Mouse (Mus musculus): Measurements from ENCODE around the gene Erc2. TPM values are rescaled to one million over a fixed set of nuclear protein-coding genes. Genes with fewer than 3 reads are reported as not detected.

Erc2 gene
- total and polyA plus RNA-seq, 3 experiments: not detected

DNA sequence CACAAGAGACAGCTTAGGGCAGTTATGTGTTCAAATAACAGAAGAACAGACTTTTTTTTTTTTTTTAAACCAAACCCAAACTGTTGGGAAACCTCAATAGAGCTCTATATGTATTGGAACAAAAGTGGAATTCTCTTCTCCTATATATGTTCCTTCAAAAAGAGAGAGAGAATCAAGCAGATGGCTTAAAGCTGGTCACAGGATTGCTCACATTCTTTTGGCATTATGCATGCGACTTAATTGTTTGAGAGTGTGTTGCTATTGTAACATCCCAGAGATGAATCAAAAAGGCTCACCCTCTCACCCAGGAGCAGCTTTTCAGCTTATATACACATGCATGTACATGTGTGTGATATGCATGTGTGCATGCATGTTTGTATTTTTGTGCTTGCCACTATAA is 903.3 kb downstream of the Erc2 start:
- no peak overlapping the region for H3K27ac ChIP-seq (ENCODE audit: insufficient read depth, low read depth)
- dilution Hi-C loops (cut with MboI; ENCODE audit: extremely low pct_ligation_motif_present, extremely low pct_unique_long_range_greater_than_20kb, low sequenced_read_pairs): no loop called here
- no peak overlapping the region for H3K9ac ChIP-seq (ENCODE audit: insufficient read depth, low read depth)
- H3K36me3 ChIP-seq (replicated peaks in 1 of 2; ENCODE audit: control insufficient read depth in 1 of 2, insufficient read depth in 1 of 2, low read length in 1 of 2): no peaks in the 10 kb centered on the region
- H3K27me3 ChIP-seq (replicated peaks): no peaks in the 10 kb centered on the region
- no peak overlapping the region for H3K4me3 ChIP-seq (replicated peaks in 1 of 3; ENCODE audit: low read depth in 2 of 3, low read length in 2 of 3, poor library complexity in 1 of 3)
- no peaks in the 10 kb centered on the region for H3K4me1 ChIP-seq (ENCODE audit: control insufficient read depth in 1 of 2, insufficient read depth in 2 of 2)
- H3K4me2 ChIP-seq (ENCODE audit: insufficient read depth, low read depth, poor library complexity, severe bottlenecking): no peak overlapping the region
- TF ChIP-seq ZMIZ1 (IDR thresholded peaks at IDR 0.05; ENCODE audit: low read depth, low read length): no peak
- TF ChIP-seq MAX (IDR thresholded peaks at IDR 0.05; ENCODE audit: low read length): no peak
- TF ChIP-seq KAT2A (IDR thresholded peaks at IDR 0.05; ENCODE audit: insufficient replicate concordance, low read length): no peak
- no peak for TF ChIP-seq ZNF384 (IDR thresholded peaks at IDR 0.05; ENCODE audit: low read depth, low read length)
- TF ChIP-seq SMC3 (IDR thresholded peaks at IDR 0.05; ENCODE audit: low read depth, low read length): no peak
- TF ChIP-seq SIN3A (IDR thresholded peaks at IDR 0.05; ENCODE audit: low read length): no peak
- no peak for TF ChIP-seq JUN (IDR thresholded peaks at IDR 0.05; ENCODE audit: insufficient read depth, low read depth, low read length)
- no peak for TF ChIP-seq CHD2 (IDR thresholded peaks at IDR 0.05; ENCODE audit: low read length)
- no peak for TF ChIP-seq PAX5 (IDR thresholded peaks at IDR 0.05; ENCODE audit: low read length)
- TF ChIP-seq POLR2A (IDR thresholded peaks at IDR 0.05; ENCODE audit: low read depth, low read length): no peak
- no peak for TF ChIP-seq USF1 (IDR thresholded peaks at IDR 0.05; ENCODE audit: low read depth, low read length)
- TF ChIP-seq NELFE (IDR thresholded peaks at IDR 0.05; ENCODE audit: low read depth, low read length): no peak
- no peak for TF ChIP-seq MAFK (IDR thresholded peaks at IDR 0.05; ENCODE audit: insufficient replicate concordance, low read length)
- no peak for TF ChIP-seq JUND (conservative IDR thresholded peaks at IDR 0.05; ENCODE audit: low read depth, low read length)
- TF ChIP-seq GABPA (IDR thresholded peaks at IDR 0.05; ENCODE audit: insufficient replicate concordance, low read depth, low read length): no peak
- TF ChIP-seq E2F4 (IDR thresholded peaks at IDR 0.05; ENCODE audit: insufficient replicate concordance, low read depth, low read length): no peak
- peaks cover 71% of the 10 kb centered on the region for H3K9me3 ChIP-seq (replicated peaks; ENCODE audit: low read length)
- no peak for DNase-seq (ENCODE audit: extremely low read depth)
- in situ Hi-C loops (cut with MboI; ENCODE audit: low pct_ligation_motif_present, low pct_unique_long_range_greater_than_20kb, low sequenced_read_pairs): no loop called here
- no peaks in the 10 kb centered on the region; the same call in 1 of the 2 replicates for H3K79me2 ChIP-seq (replicated peaks; ENCODE audit: control insufficient read depth, extremely low read depth, insufficient read depth, poor library complexity, severe bottlenecking)

Other genes starting within 250 kb of the Erc2 start
- gene Fam208a, start 193.6 kb upstream of the Erc2 start, total RNA-seq (2012; rRNA removed): 7.5 and 8.2 TPM in 2 replicates
- gene Fam208a, start 193.6 kb upstream of the Erc2 start, total RNA-seq (2014; rRNA removed): 11.4 and 13.3 TPM in 2 replicates
- gene Fam208a, start 193.6 kb upstream of the Erc2 start, polyA plus RNA-seq (2012; ENCODE audit: insufficient read length, low read depth): 4.0 and 4.4 TPM in 2 replicates
- 6.9 and 7.4 TPM in 2 replicates for gene Ccdc66, start 114.0 kb upstream of the Erc2 start, total RNA-seq (2012; rRNA removed)
- 9.0 and 9.2 TPM in 2 replicates for gene Ccdc66, start 114.0 kb upstream of the Erc2 start, total RNA-seq (2014; rRNA removed)
- gene Ccdc66, start 114.0 kb upstream of the Erc2 start, polyA plus RNA-seq (2012; ENCODE audit: insufficient read length, low read depth): 19.9 and 20.1 TPM in 2 replicates

All from CH12.LX (cell line).